Mouse (Mus musculus): ENCODE results near the gene Slamf9.
A peak's percentile ranks its signal among the peaks of the same experiment; 100 is the strongest.

Gene Slamf9

DNA sequence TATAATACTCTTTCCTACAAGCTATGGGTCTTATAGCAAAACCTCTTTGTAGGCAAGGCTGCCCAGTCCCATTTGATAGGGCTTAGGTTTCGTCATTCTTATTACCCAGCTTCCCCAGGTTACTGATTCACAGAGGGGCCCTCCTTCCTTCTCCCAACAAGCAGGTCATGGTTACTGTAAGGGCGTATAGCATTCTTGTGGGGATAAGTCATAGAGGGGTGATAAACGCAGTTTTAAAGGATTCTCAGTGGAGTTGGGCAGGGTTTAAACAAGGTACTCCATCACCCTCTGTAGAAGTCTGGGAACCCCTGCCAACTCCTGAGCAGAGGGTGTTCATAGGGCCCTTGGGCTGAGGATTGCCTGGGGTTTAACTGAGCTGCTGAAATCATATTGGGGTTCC, 12.6 kb upstream of the Slamf9 start:
- no peak for DNase-seq

- DNase-seq, result peak; percentile 54
These were observed 11.5 kb upstream of the Slamf9 start for GRCm38 (mm10) chr1:172463387-172464333.

DNA sequence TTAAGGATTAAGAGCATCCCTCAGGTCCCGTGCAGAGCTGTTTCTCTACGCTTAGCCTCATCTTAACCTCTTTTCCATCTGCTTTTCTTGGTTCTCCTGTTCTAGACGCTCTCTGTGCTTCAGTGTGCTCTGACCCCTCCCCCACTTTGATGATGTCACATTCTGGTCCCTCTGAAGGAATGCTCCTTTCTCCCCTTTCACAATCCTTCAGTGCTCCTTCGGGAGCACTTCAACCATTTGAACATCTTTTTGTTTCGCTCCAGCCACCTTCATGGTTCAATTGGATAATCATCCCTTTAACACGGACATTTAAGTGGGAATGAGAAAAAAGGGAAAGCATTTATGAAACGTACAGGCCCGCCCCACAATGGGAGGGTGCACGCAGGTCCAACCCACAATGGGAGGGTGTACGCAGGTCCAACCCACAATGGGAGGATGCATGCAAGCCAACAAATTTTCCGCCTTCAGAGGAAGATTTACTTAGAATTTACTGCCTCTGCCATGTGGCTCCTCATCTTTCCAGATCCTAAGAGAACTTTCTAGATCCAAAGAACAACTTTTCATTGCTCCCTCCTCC, 6.8 kb upstream of the Slamf9 start:
- no peak for DNase-seq

GRCm38 (mm10) chr1:172469373-172469772, 5.8 kb upstream of the Slamf9 start:
- peak; percentile 89 for DNase-seq

DNA sequence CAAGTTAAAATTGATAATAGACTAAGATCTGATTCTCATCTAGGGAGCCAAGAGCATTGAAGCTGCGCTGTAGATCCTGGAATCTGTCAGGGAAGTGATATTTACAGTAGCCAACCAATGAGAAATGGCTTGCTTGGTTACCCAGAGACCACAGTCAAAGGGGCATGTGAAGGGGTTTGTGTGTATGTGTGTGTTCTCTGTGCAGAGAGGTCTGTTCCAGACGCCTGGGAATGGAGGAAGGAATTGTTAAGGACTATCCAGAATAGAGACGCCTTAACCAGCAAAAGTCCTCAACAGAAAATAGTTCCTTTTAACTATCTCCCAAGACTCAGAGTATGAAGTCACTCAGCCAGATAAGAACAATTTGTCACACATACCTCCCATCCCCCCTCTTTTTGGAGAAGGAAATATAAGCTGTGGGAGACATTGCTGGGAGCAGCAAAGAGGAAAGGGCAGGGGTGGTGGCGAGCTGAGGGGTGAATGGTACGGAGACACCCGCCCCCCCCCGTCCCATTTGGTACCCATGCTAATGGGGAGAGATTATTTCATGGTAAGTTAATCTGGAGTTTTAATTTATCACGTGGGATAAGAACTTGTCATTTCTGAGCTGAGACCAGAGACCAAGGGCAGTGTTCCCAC, 5.2 kb upstream of the Slamf9 start:
- no peak for DNase-seq

GRCm38 (mm10) chr1:172472909-172473308, 2.2 kb upstream of the Slamf9 start:
- DNase-seq, result no peak

DNA sequence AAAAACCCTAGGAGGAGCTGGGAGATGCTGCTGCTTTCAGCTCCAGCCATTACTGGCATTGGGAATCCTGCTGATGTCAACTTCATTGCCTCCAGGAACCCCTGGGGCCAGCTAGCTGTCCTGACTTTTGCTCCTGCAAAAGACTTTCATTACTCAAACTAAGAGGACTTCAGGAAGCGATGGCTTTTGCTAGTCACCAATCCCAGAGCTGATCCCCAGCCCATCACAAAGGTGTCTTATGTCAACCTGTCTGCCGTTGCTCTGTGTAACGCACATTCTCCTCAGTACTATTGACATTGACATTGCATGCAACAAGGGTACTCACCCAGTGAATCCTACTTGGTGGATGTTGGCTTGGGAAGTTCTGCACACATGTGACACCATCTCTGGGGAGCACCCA, 962 bp upstream of the Slamf9 start:
- DNase-seq, result no peak

DNA sequence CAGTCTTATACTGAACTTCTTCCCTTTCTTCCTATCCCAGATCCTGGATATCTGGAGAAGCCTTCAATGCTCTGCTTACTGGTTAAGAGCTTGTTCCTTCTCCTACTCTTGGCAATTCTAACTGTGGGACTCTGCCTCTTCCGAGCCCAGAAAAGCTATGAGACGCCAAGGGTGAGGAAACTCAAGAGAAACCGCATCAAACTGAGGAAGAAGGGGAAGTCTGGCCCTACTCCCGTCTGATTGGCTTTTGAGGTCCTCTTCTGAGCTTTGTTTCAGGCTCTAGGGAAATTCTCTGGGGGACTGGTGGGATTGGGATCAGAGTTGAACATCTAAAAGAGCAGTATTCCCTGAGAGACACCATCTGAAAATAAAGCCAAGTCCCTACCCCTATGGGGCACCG, 2.9 kb downstream of the Slamf9 start:
- DNase-seq, result peak; percentile 93

DNA sequence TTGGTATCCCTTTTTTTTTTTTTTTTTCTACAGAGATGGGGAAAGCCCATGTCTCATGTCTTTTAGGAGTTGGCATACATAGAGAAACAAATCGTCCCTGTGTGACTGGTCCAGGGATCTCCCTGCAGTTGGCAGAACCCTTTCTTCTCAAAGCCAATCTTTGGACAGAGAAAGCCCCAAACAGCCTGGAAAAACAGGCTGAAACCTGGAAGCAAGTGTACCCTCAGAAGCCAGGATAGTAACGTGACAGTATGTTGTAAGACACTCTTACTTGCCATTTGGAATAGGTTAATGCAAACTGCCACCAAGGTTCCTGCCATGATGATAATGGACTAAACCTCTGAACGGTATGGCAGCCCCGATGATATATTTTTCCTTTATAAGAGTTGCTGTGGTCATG, 5.2 kb downstream of the Slamf9 start:
- DNase-seq, result no peak

DNA sequence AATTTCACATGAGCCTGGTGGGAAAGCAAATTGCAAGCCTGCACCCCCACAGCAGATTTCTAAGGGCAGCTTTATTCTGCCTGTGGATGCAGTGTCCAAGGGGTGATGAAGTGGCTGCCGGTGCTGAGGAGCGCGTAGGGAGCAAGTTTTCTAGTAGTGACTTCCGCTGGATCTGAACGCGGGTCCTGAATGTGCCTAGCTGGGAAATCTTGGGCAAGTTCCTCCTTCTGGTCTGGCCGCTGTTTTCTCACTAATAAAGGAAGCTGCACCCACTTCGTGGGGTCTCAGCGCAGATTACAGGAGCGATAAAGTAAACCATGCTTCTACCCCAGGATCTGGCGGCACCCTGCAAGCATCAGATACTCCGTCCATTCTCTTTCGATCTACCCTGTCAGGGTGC, 6.0 kb downstream of the Slamf9 start:
- no peak for DNase-seq

DNA sequence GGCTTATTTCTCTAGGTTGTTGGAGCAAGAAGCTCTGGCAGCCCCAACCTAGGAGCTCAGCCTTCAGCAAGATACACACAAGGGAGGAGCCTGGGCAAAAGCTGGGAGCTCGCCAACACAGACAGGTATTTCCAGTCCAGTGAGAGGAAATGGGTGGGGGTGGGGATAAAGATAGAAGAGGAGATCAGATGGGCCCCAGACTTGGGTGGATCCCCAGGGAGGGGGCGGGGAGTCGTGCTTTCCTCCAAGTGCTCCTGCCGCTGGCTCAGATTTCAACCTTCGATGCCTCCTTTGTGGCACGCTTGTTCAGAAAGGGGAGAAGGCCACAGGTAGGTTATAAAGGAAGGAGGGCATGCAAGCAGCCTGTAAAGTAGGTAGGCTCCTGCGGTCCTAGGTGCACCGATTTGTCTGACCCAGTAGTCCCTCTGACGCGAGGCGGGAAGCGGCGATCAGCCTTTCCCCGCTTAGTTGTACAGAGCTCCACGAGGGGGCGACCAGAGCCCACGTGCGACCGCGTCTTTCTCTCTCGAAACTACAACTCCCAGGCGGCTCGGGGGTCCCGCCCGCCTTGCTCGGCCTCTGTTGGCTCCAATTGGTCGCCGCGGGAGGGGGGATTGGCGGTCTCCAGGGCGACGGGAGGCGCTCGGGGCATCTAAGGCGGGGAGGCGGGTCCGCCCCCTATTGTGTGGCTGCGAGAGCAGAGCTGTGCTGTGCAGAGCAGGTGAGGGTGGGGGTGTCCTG, 6.6 kb downstream of the Slamf9 start, which contains the start of gene Igsf9:
Gene Igsf9 (plus strand): TSS at position 249 of the 741 bp plus-strand sequence.
- DNase-seq, result peak; percentile 99

GRCm38 (mm10) chr1:172482518-172483360, 7.6 kb downstream of the Slamf9 start:
- peak; percentile 89 for DNase-seq

DNA sequence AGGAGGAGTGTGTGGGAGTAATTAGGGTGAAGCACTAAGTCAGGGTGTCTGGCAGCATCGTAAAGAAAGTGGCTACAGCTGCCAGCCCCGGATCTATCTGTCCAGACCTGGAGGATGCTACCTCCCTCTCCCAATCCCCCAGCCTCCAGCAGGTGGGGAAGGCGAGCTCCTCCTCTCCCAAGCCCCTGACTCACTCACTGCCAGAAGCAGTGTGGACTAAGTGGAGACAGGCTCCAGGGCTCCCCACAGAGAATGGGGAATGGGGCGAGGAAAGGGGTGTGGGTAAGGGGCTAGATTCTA, 8.2 kb downstream of the Slamf9 start:
- no peak for DNase-seq

- DNase-seq, result no peak
These were observed 9.1 kb downstream of the Slamf9 start for GRCm38 (mm10) chr1:172484236-172484635.

DNA sequence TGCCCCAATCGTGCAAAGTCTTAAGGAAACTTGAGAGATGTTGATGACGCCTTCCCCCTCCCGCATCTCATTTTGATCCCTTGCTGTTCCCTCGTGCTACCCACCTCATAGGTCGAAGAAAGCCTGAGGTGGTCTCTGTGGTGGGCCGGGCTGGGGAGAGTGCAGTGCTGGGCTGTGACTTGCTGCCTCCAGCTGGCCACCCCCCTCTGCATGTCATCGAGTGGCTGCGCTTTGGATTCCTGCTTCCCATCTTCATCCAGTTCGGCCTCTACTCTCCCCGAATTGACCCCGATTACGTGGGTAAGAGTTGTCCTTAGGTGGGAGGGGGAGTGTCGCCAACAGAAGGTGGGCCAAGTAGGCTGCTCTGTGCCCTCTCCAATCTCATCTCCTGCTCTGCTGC, 9.5 kb downstream of the Slamf9 start:
- DNase-seq, result no peak

DNA sequence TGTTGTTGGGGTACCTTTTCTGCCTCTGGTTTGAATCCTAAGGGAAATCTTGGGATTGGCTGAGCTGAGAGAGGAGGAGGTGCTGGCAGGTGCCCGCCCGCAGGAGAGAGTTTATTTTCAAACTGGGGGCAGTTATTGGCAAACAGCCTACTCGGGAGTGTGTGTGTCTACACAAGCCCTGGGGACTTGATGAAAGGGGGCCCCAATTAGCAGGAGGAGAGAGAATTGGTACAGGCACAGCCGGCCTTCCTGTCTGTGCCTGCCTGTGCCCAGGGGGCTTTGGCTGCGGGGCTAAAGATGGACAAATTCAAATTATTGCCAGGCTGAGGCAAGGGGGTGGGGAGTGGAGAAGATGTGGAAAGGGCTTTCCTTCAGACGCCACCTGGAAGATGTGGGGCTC, 10.7 kb downstream of the Slamf9 start:
- no peak for DNase-seq

GRCm38 (mm10) chr1:172486236-172486635, 11.1 kb downstream of the Slamf9 start:
- no peak for DNase-seq

- DNase-seq, result no peak
These were observed 11.5 kb downstream of the Slamf9 start for GRCm38 (mm10) chr1:172486651-172487050.

DNA sequence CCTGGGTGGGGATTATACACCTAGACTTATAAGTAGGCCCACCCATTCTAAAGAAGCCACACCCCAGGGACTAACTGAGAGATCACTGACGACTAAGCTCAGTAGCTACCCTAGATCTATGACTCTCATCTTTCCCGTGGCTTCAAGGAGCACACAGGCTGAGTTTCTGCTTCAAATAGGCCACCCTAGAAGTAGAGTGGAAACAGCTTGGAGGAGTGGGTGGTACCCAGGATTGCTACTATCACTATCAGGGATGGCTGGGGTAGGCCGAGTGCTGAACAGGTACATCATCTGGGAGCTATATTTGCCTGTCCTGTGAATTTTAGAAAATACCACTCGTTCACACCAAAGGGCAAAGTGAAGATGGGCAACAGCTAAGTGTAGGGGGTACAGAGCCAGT, 12.7 kb downstream of the Slamf9 start:
- DNase-seq, result no peak

DNA sequence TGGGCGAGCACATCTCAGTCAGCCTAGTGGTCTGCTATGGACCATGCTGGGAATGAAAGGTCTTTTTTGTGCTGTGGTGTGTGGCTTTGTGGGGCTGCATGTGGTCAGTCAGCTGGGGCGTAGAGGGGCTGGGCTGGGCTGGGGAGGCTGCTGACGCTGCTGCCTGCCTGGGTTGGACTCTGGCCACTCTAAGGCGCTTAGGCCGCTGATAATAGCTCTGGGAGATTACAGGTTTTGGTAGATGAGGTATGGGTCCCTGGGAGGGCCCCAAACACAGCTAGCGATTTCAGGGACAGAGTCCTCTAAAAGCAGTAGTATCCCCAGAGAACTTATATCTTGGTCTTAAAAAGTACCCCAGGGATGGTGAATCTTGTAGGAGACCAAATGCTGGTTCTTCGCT, 13.7 kb downstream of the Slamf9 start:
- no peak for DNase-seq

DNA sequence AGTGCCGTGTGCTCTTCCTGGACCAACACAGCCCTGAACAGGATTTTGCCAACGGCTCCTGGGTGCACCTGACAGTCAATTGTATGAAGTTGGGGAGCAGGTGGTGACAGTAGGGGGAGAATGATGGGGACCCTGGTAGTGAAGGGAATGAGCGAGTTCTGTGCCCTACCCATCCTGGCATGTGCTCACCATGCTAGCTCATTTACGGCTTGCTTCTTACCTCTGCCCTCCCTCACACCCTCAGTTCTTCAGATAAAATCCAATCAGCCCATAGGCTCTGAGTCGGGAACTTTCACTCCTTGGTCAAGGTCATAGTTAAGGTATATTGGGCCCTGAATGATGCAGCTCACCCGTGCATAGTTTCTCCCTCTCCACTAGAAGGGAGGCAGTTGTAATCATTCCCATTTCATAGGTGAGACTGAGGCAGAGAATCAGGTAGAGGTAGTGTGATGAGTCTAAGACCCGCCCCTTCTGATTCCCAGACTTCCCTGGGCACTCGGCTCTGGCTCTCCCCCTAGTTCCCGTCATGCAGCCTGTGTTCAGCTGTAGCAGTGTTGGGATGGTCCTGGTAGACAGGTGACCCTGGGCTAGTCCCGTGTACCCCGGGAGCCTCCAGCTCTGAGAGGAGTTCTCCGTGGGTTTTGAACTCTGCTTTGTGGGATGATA, 14.6 kb downstream of the Slamf9 start:
- DNase-seq, result peak; percentile 93

DNA sequence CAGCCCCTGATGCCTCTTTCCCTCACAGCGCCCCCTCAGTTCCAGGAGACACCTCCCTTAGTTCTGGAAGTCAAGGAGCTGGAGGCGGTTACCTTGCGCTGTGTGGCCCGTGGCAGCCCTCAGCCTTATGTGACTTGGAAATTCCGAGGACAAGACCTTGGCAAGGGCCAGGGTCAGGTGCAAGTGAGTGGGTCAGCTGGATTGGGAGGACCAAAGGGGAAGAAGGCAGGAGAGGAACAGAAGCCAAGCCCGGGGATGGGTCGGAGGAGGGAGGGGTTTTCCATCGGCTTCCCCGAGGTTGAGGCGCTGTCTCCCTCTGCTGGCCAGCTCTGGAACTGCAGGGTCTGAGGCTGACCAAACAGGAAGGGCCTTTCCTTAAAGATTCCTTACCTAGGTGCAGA, 15.1 kb downstream of the Slamf9 start:
- peak; percentile 98 for DNase-seq

All from heart, adult 11 months (tissue).